Mouse (Mus musculus): ENCODE measurements around the gene Nop2.

Gene Nop2

DNA sequence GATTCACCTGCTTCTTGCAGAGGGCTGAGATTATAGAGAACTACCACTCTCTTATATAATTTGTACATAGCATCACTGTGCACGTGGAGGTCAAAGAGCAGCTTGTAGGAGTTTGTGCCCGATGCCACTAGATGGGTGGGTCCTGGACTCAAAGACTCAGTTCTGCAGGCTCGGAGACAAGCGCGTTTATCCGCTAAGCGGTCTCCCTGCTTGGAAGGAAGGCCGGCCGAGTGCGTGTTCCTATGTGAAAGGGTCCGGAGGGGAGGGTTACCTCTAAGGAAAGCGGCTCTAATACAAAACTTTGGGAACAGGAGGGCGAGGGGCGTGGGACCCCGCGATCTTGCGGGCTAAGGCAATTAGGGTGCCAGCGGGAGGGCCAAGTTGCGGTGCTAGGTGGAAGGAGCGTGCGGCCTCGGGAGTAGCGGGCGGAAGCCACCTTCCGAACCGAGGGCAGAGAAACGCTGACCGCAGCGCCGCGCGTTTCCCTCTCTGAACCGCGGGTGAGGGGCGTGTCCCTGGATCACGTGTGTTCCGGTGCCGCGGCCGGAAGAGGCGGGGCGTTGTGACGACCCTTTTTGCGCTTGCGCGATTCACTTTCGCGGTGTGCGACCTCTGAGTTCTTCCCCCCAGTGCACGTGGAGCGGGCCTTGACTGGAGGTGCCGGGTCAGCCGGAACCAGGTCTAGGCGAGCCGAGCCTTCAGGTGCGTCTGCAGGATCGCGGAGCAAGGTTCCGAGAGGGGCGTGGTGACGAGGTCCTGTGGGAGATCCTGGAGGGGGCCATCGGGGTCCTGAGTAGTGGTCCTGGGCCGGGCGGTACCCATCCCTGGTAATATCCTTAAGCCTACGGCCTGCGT lies at the start of gene Nop2:
Nop2 (plus strand) TSS at position 608 of the 855 bp plus-strand sequence.
- in situ Hi-C loops (cut with MseI, MboI), result no loop called here

DNA sequence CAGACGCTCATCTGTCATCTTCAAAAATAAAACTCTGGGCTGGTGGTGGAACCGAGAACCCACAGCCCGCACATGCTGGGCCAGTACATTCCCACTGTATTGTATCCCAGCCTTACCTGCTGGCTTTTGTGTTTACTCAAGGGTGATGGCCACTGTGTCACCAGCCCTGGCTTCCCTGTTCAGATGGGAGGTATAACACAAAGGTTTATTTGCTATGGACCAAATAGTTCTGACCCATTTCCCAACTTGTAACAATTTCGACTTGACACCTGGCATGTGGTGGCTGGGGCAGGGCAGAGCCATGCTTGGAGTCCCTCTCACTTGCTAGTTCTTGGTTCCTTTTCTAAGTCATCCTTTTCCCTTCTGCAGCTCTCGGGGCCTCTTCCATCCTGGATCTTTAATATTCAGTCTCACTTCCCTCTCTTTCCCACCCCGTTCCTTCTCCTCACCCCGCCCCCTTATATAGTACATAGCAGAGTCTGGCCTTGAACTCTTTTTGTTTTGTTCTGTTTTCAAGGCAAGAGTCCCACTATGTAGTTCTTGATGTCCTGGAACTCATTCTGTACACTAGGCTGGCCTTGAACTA lies 48.8 kb upstream of the Nop2 start:
- in situ Hi-C loops (cut with MseI, MboI), result loop anchor here (5.0 kb wide), 1 partner anchor 36 kb away; the partner anchor contains the start of gene Acrbp (in 2 of the 2)

- in situ Hi-C loops (cut with MseI, MboI), result loop anchor here (5.0 kb wide), 1 partner anchor 37 kb away; the partner anchor contains the start of gene Acrbp (in 2 of the 2)
These were observed 47.3 kb upstream of the Nop2 start for GRCm38 (mm10) chr6:125084424-125084823.

GRCm38 (mm10) chr6:125087937-125088336 lies 43.8 kb upstream of the Nop2 start:
- in situ Hi-C loops (cut with MseI, MboI), result no loop called here

- in situ Hi-C loops (cut with MseI, MboI), result no loop called here
These were observed 43.0 kb upstream of the Nop2 start for GRCm38 (mm10) chr6:125088561-125089321.

DNA sequence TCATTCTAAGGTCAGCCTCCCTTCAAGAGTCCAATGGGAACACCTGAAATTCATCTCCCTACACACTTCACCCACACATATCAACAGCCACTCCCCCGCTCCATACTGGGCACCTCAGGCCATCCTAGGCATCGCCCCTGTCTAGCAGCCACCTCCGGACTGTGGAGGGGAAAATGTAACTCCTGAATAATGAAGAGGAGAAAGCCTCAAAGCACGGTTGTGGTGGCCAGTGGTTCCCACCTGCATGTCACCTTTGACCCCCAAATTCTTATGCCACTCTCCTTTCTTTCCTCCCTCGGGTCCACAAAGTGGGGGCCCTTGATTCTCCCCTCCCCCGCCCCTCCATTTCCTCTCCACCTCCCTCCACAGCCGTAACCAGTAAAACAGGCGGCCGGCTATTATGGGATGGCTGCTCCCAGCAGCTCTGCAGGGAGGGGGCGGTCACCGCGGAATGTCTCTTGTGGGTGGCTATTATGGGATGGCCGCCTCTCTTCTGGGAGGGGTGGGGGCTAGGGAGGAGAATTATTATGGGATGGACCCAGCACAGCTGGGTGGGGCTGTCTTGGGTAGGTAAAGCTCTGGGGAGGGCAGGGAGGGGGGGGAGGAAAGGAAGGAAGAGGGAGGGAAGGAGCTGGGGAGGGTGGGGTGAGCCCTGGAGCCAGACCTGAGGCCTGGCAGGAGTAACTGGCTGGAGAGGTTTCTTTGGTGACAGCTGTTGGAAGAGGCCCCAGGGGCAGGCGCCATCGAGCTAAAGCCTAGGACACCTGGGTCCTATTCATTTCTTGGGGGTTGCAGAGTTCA lies 42.0 kb upstream of the Nop2 start:
- in situ Hi-C loops (cut with MseI, MboI), result no loop called here

DNA sequence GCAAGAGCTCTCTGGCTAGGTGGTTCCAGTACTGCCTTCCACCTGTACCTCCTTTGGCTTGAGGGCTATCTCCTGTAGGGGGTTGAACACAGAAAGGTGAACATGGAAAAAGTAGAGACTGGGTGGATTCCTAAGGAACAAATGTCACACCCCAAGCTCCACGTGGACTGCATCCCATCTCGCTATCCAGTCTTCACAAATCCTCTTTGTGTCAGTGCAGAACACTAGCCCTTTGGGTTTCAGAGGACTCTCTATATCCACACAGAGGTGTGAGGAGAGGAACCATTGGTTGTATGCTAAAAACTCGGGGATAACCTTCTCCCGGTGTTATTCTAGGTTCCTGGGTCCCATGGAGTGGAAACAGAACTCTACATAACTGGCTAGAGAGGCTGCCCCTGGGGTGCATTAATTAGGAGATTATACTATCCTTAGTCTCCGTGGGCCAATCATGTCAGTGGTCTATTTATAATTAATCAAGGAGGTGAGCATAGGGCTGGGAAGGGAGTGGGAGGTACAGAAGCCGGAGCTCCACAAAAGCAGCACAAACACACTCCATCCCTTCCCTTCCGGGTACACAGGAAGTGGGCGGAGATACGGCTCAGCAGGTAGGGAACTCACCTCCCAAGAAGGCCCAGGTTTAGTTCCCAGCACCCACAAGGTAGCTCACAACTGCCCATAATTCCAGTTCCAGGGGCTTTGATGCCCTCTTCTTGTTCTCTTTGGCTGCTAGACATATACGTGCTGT lies 41.2 kb upstream of the Nop2 start:
- in situ Hi-C loops (cut with MseI, MboI), result no loop called here

DNA sequence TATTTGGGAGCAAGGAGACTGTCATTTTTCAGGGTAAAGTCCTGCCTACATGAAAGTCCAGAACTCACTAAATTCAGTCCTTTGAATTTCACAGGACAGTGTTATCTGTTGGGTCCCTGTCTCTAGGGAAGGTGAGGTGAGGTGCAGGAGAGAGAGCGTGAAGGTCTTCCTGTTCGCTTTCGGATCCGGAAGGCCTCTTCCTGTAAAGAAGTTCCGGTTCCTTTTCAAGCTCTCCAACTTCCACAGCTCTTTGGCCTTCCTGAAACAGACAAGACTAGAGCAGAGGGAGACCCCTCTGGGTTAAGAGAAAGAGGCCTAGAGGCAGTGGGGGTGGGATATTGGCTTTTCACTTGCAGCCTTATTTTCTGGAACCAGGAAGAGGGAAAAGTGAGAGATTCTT lies 39.3 kb upstream of the Nop2 start:
- in situ Hi-C loops (cut with MseI, MboI), result no loop called here

DNA sequence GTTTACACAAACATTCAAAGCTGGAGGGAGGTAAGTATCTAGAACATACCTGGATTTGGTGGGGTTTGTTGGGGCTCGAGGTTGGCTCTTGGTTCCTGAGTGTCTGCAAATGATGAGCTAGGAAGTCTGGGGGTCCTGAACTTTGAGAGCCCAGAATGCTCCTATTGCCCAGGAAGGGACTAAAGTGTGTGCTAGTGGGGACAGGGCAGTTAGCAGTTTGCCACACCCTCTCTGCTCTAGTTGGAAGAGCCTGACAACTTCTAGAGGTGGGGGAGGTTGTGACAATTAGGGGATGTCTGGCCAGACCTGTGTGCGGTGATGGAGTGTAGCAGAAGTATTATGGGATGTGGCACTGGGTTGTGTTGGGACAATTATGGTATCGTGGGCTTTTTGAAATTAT lies 36.9 kb upstream of the Nop2 start:
- in situ Hi-C loops (cut with MseI, MboI), result no loop called here

DNA sequence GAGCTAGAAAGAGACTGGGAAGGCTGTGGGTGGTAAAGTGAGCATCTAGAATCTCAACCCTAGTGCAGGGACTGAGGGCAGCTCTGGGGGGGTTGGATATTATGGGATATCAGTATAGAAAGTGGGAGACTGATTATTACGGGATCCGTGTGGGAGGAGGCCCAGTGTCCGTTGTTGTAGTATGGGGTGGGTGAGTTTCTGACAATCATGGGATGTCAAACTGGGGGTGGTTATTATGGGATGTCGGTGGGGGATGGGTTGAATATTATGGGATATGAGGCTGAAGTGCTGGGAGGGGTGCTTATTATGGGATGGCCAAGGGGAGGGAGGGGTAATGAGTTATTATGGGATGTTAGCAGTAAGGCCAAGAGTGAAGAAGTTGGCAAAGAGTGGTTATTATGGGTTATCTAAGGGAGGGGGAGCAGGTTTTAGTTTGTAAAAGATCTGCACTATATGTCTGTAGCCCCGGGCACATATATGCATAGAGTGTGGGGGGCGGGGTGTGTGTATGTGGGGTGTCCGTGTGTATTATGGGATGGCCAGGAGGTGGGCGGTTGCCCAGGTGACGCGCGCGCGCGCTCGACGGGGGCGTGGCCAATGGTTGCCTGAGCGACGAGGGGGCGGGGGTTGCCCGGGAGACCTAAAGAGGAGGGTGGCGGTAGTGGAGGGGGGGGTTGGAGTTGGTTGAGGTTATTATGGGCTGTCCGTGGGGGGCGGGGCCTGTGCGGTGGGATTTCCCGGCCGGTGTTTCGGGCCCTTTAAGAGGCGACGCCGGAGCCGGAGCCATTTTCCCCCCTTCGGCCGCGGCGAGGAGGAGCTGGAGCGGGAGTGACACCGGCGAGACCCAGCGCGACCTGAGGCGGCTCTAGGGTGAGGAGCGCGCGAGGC lies 36.1 kb upstream of the Nop2 start, which contains the start of gene Chd4:
Chd4 (plus strand) TSS at position 591 of the 888 bp plus-strand sequence.
- in situ Hi-C loops (cut with MseI, MboI), result no loop called here

- in situ Hi-C loops (cut with MseI, MboI), result no loop called here
These were observed 35.5 kb upstream of the Nop2 start for GRCm38 (mm10) chr6:125096279-125096596.

GRCm38 (mm10) chr6:125096597-125097345 lies 34.9 kb upstream of the Nop2 start:
- in situ Hi-C loops (cut with MseI, MboI), result no loop called here

DNA sequence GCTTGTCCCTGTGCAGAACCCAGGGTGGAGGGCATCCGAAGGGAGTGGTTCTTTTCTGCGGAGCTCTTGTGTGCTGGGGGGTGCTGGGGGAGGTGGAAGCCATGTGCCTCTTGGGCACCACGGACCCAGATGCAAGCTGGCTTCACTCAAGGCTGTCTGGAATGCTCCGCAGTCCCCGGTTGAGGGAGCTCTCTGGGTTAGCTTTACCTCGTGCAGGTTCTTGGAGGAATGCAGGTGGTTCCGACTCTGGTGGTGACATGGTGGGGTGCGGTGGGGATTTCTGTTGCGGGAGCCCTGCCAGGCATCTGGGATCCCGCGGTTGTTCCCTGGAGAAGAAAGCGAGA lies 34.4 kb upstream of the Nop2 start:
- in situ Hi-C loops (cut with MseI, MboI), result no loop called here

DNA sequence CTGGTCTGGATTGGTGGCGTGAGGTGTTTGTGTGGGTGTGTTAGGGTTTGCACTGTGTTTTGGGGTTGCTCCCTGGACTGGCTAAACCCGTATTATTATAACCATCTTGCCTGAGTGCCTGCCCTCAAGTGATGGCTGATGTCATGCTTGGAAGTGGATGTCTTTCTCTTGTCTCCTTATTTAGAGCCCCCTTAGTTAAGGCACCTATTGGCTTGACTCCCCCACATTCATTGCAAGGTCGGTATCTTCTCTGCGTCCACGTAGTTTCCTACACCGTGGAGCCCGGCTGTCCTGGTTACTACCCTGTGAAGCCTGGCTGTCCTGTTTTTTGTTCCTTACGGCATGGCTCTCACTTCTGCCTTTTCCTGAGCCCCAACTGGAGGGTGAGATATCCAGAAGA lies 33.8 kb upstream of the Nop2 start:
- in situ Hi-C loops (cut with MseI, MboI), result no loop called here

DNA sequence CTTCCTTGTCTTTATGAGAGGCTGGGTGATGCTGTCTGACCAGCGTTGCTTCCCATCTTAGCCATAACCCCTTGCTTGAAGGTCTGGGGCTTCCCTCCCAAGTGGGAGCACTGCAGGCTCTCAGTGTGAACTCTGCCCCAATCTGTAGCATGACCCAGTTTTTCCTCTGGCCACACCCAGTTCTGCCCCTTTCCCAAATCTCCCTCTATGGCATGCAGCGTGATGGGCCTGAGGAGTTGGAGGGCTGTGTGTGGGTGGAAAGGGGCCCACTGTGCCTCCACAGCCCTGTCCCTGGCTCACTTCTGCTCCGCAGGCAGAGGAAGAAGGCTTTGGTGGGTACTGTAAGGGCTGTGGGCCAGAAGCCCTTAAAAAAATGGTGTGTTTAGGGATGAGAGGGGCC lies 33.2 kb upstream of the Nop2 start:
- in situ Hi-C loops (cut with MseI, MboI), result no loop called here

DNA sequence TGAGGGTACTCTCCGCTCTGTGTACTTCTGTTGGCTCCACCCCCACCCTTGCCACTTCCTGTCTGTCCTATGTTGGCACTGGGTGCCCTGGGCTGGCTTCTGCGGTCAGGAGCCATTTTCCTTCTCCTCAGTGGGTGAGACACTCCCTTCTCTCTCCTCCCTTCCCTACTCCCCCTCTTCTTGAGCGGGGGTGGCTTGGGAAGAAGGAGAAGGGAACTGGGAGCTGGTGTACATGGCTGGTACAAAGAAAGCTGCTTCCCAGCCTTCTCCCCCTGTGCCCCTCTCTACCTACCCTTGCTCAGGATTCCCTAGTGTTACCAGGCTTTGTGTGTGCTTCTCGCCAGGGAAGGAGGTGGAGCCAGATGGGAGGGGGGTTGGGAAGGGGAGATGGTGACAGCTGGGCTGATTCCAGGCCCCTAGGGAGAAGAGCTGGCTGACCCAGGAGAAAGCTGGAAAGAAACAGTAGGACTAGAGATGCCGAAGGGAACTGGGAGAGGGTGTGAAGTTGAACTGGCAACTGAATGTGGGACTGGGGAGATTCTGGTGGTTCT lies 32.2 kb upstream of the Nop2 start:
- in situ Hi-C loops (cut with MseI, MboI), result no loop called here

DNA sequence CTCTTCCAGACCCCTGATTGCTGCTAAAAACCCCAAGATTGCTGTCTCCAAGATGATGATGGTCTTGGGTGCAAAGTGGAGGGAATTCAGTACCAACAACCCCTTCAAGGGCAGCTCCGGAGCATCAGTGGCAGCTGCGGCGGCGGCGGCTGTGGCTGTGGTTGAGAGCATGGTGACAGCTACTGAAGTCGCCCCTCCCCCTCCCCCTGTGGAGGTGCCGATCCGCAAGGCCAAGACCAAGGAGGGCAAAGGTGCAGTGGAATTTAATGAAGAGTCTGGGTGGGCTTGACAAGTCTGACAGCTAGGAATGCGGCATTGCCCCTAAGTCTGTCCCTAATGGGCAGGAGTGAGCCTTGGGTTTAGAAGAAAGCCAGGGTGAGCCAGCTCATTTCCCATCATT lies 30.3 kb upstream of the Nop2 start:
- in situ Hi-C loops (cut with MseI, MboI), result no loop called here

GRCm38 (mm10) chr6:125104223-125104622 lies 27.5 kb upstream of the Nop2 start:
- in situ Hi-C loops (cut with MseI, MboI), result no loop called here

- in situ Hi-C loops (cut with MseI, MboI), result no loop called here
These were observed 24.0 kb upstream of the Nop2 start for GRCm38 (mm10) chr6:125107705-125108104.

All from mouse trophoblast stem cell (cell line).